Mouse (Mus musculus) hindbrain, embryonic 12.5 days (tissue): ENCODE data around the gene Gabrr3. TPM values are rescaled to one million over a fixed set of nuclear protein-coding genes. Genes with fewer than 3 reads are reported as not detected.
"Not testable (repeated sequence)": the region's sequence is repeated elsewhere in the genome, so short reads cannot be mapped to it uniquely, and the experiment has no call there.

Experiments used
- ATAC-seq: fragments of 200-750 bp; cut with Nextera tagmentation; 2 replicates; pipeline ENCODE4 v1.8.0; 2017; ENCODE audit warnings: moderate TSS enrichment; ENCODE audit not compliant: low FRiP score
- H3K27ac ChIP-seq: fragments of 300-500 bp; sonication (generic); 2 replicates; pipeline ENCODE4 v1.5.1; 2016; ENCODE audit warnings: mild to moderate bottlenecking
- H3K27me3 ChIP-seq: fragments of 300-500 bp; sonication (generic); 2 replicates; pipeline ENCODE4 v1.6.1; 2016; ENCODE audit warnings: mild to moderate bottlenecking
- H3K36me3 ChIP-seq: fragments of 300-500 bp; sonication (generic); 2 replicates; pipeline ENCODE4 v1.6.1; 2016; ENCODE audit warnings: mild to moderate bottlenecking
- H3K4me1 ChIP-seq: fragments of 300-500 bp; sonication (generic); 2 replicates; pipeline ENCODE4 v1.6.1; 2016
- H3K4me2 ChIP-seq: fragments of 300-500 bp; sonication (generic); replicated peaks from 2 replicates; pipeline ENCODE4 v1.6.1; 2016; ENCODE audit warnings: mild to moderate bottlenecking
- H3K4me3 ChIP-seq: fragments of 300-500 bp; sonication (generic); 2 replicates; pipeline ENCODE4 v1.5.1; 2016; ENCODE audit warnings: mild to moderate bottlenecking
- H3K9ac ChIP-seq: fragments of 300-500 bp; sonication (generic); 2 replicates; pipeline ENCODE4 v1.6.1; 2016; ENCODE audit warnings: mild to moderate bottlenecking, moderate library complexity
- H3K9me3 ChIP-seq: fragments of 300-500 bp; sonication (generic); replicated peaks from 2 replicates; pipeline ENCODE4 v1.6.1; 2016; ENCODE audit warnings: mild to moderate bottlenecking
- WGBS: fragments of 180-500 bp; shearing (Covaris S2); methylation state at CpG from one replicate; pipeline ENCODE4 v1.1.7; 2016; 5-methylcytosine and 5-hydroxymethylcytosine counted together
- polyA plus RNA-seq: library from polyadenylated mRNA; unstranded; fragments of >200 nt; fragmentation: Nextera tagmentation; extraction: Ambion mirVana; gene quantifications from 2 replicates; pipeline ENCODE4 v1.2.1, GENCODE M21; 2016

Gabrr3 gene
- polyA plus RNA-seq, 1 experiment from 2014 or later = 0.08 TPM

DNA sequence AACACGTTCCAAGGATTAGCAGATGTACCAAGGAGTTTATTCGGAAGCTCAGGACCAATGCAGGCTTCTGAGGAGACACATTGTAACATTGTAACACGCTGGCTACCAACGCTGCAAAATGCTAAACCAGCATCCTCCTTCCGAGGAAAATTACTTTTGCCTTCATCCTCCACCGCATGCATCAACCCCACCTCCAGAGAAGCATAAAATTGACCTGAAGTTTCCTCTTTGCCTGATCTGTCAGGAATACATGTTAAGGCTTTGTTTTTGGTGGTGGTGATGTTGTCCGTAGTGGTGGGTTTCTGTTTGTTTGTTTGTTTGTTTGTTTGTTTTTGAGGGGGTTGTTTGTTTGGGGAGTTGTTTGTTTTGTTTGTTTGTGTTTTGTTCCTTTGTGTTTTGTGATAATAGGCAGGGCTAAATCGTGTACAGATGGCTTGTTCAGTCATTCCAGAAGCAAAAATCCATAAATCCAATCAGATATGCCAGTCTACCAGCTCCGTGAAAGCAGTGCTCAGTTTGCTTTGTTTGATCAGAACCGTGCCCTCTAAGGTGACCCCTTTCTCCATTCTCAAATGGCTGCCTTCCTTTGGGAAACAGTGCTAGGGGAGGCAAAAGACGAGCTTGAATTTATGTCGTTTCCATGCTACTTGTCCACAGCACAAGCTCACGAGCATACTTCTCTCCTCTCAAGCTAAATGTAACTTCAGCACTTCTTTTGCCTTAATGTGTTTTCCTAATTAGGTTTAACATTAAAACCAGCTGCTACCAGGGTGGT, 14.6 kb downstream of the Gabrr3 start:
- no peaks in the 10 kb centered on the region for H3K27me3 ChIP-seq
- no peaks in the 10 kb centered on the region for H3K36me3 ChIP-seq
- H3K9me3 ChIP-seq = no peaks in the 10 kb centered on the region
- H3K4me1 ChIP-seq = peaks cover 6% of the 10 kb centered on the region; the same call in 1 of the 2 replicates
- H3K9ac ChIP-seq = no peak overlapping the region; the same call in 1 of the 2 replicates
- peak; percentile 39; the same call in 1 of the 2 replicates for ATAC-seq
- WGBS = 44% methylated on average over 13 of the region's 13 CpGs
- H3K4me2 ChIP-seq = no peak overlapping the region
- no peak overlapping the region for H3K4me3 ChIP-seq
- no peak overlapping the region for H3K27ac ChIP-seq

GRCm38 (mm10) chr16:59427960-59428359, 20.8 kb downstream of the Gabrr3 start:
- Histone ChIP-seq H3K4me3 (no peak overlapping the region), H3K9me3 (no peaks in the 10 kb centered on the region), H3K9ac (no peak overlapping the region), H3K27ac (no peak overlapping the region), H3K4me1 (no peaks in the 10 kb centered on the region), H3K36me3 (no peaks in the 10 kb centered on the region), H3K27me3 (no peaks in the 10 kb centered on the region), H3K4me2 (no peak overlapping the region)
- no peak for ATAC-seq
- WGBS = 61% methylated on average over 7 of the region's 7 CpGs

- no peak overlapping the region for H3K4me3 ChIP-seq
- no peak for ATAC-seq
- no peak overlapping the region for H3K9ac ChIP-seq
- H3K4me1 ChIP-seq = no peaks in the 10 kb centered on the region
- 72% methylated on average over 11 of the region's 11 CpGs for WGBS
- no peak overlapping the region for H3K4me2 ChIP-seq
- H3K27me3 ChIP-seq = no peaks in the 10 kb centered on the region
- no peak overlapping the region for H3K27ac ChIP-seq
- no peaks in the 10 kb centered on the region for H3K36me3 ChIP-seq
- no peaks in the 10 kb centered on the region for H3K9me3 ChIP-seq
Observed at GRCm38 (mm10) chr16:59433181-59433580, 26.0 kb downstream of the Gabrr3 start.

- Histone ChIP-seq H3K27me3 (no peaks in the 10 kb centered on the region), H3K27ac (no peak overlapping the region), H3K4me3 (no peak overlapping the region), H3K9me3 (no peaks in the 10 kb centered on the region), H3K4me2 (no peak overlapping the region), H3K9ac (no peak overlapping the region), H3K36me3 (no peaks in the 10 kb centered on the region), H3K4me1 (no peaks in the 10 kb centered on the region)
- no peak for ATAC-seq
- 76% methylated on average over 7 of the region's 7 CpGs for WGBS
Observed at GRCm38 (mm10) chr16:59444880-59445559, 37.9 kb downstream of the Gabrr3 start.

DNA sequence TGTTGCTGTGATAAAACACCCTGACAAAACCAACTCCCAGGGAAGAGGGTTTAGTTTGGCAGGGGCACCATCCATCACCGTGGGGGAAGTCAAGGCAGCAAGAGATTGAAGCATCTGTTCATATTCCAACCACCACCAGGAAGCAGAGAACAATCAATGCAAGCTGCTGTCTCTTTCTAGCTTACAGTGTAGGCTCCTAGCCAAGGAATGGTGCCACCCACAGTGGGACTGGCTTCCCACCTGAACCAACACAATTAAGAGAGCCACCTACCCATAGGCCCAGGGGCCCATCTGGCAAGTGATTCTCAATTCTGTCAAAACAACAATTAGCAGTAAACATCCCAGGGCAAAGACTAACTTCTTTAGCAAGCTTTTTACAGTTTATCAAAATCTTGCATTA, 41.0 kb downstream of the Gabrr3 start:
- ATAC-seq = no peak
- no peak overlapping the region for H3K27ac ChIP-seq

GRCm38 (mm10) chr16:59449092-59449491, 42.0 kb downstream of the Gabrr3 start:
- no peak for ATAC-seq
- Histone ChIP-seq H3K36me3 (no peaks in the 10 kb centered on the region), H3K27ac (no peak overlapping the region)

More for the DNA sequence above, 41.0 kb downstream of the Gabrr3 start:
- Histone ChIP-seq H3K36me3 (no peaks in the 10 kb centered on the region), H3K4me3 (no peak overlapping the region), H3K9me3 (no peaks in the 10 kb centered on the region), H3K9ac (no peak overlapping the region), H3K27me3 (no peaks in the 10 kb centered on the region), H3K4me2 (no peak overlapping the region), H3K4me1 (no peaks in the 10 kb centered on the region)
- 92% methylated on average over 1 of the region's 1 CpGs for WGBS

GRCm38 (mm10) chr16:59451813-59452212, 44.7 kb downstream of the Gabrr3 start:
- no peaks in the 10 kb centered on the region for H3K27me3 ChIP-seq
- ATAC-seq = no peak
- no peak overlapping the region for H3K9ac ChIP-seq
- no peaks in the 10 kb centered on the region for H3K36me3 ChIP-seq
- 90% methylated on average over 5 of the region's 5 CpGs for WGBS
- H3K4me1 ChIP-seq = no peaks in the 10 kb centered on the region
- H3K9me3 ChIP-seq = no peaks in the 10 kb centered on the region
- H3K4me2 ChIP-seq = no peak overlapping the region
- H3K4me3 ChIP-seq = no peak overlapping the region
- no peak overlapping the region for H3K27ac ChIP-seq

More at GRCm38 (mm10) chr16:59449092-59449491, 42.0 kb downstream of the Gabrr3 start:
- no peaks in the 10 kb centered on the region for H3K4me1 ChIP-seq
- no peaks in the 10 kb centered on the region for H3K27me3 ChIP-seq
- no peak overlapping the region for H3K4me3 ChIP-seq
- no peaks in the 10 kb centered on the region for H3K9me3 ChIP-seq
- H3K9ac ChIP-seq = no peak overlapping the region
- no peak overlapping the region for H3K4me2 ChIP-seq

- not testable (repeated sequence) for H3K4me1 ChIP-seq, H3K4me2 ChIP-seq, H3K9ac ChIP-seq, H3K4me3 ChIP-seq, H3K27ac ChIP-seq, H3K9me3 ChIP-seq, H3K36me3 ChIP-seq, H3K27me3 ChIP-seq
- ATAC-seq = 0 out of 2 replicates have a peak, but pooled peaks have one; percentile 35
- WGBS = 77% methylated on average over 5 of the region's 5 CpGs
Observed at GRCm38 (mm10) chr16:59459259-59459861, 52.2 kb downstream of the Gabrr3 start.

GRCm38 (mm10) chr16:59463567-59463966, 56.4 kb downstream of the Gabrr3 start:
- no peak for ATAC-seq
- H3K27ac ChIP-seq = no peak overlapping the region

GRCm38 (mm10) chr16:59463973-59464372, 56.8 kb downstream of the Gabrr3 start:
- H3K27ac ChIP-seq = no peak overlapping the region
- no peak for ATAC-seq
- H3K4me3 ChIP-seq = no peak overlapping the region
- 0 out of 2 replicates have a peak, but pooled peaks cover 6% of the 10 kb centered on the region for H3K9me3 ChIP-seq
- H3K36me3 ChIP-seq = no peaks in the 10 kb centered on the region
- H3K9ac ChIP-seq = no peak overlapping the region
- no peaks in the 10 kb centered on the region for H3K27me3 ChIP-seq
- no peak overlapping the region for H3K4me2 ChIP-seq
- 93% methylated on average over 6 of the region's 6 CpGs for WGBS
- no peaks in the 10 kb centered on the region for H3K4me1 ChIP-seq

More at GRCm38 (mm10) chr16:59463567-59463966, 56.4 kb downstream of the Gabrr3 start:
- no peaks in the 10 kb centered on the region for H3K36me3 ChIP-seq
- no peak overlapping the region for H3K4me2 ChIP-seq
- no peak overlapping the region for H3K9ac ChIP-seq
- WGBS = 77% methylated on average over 4 of the region's 4 CpGs
- H3K27me3 ChIP-seq = no peaks in the 10 kb centered on the region
- 0 out of 2 replicates have a peak, but pooled peaks cover 6% of the 10 kb centered on the region for H3K9me3 ChIP-seq
- H3K4me1 ChIP-seq = no peaks in the 10 kb centered on the region
- no peak overlapping the region for H3K4me3 ChIP-seq

GRCm38 (mm10) chr16:59469846-59470245, 62.7 kb downstream of the Gabrr3 start:
- WGBS = 83% methylated on average over 1 of the region's 1 CpGs
- Histone ChIP-seq H3K4me3 (no peak overlapping the region), H3K36me3 (no peaks in the 10 kb centered on the region), H3K9ac (no peak overlapping the region), H3K4me1 (peaks cover 4% of the 10 kb centered on the region; the same call in 1 of the 2 replicates), H3K27ac (no peak overlapping the region), H3K9me3 (0 out of 2 replicates have a peak, but pooled peaks cover 2% of the 10 kb centered on the region), H3K27me3 (no peaks in the 10 kb centered on the region), H3K4me2 (no peak overlapping the region)
- ATAC-seq = no peak

DNA sequence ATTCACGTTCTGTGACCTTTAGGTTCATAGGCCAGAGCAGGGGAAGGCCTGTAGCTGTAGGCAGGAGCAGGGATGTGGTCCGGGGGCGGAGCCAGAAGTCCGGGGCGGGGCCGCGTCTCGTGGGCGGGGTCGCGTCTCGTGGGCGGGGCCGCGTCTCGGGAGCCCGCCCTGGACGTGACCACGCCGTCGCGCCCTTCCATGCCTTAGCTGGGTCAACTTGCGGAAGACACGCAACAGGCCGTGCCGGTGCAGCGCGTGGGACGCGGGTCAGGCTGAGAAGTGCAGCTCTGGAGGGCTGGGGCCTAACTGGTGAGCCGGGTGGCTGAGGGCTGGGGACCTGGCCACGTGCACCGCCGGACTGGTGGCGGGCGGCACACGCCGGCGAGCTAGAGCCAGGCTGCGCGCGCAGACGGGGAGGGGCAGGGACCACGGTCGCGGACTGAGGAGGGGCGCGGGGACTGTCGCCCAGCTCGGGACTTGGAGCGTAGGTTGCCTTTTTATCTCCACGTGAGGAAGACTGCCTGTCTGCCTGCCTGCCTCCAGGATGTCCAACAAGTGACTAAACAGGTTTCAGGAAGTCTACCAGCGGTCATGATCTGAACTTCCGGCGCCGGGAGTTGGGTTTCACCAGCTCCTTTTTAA, 64.6 kb downstream of the Gabrr3 start, which contains the start of gene Riox2:
Gene Riox2 (plus strand): TSS at position 139 of the 642 bp plus-strand sequence.
- no peak within 1 kb of the TSS for H3K27ac ChIP-seq
- peak within 1 kb of the TSS; percentile 81 for H3K4me2 ChIP-seq
- peak; percentile 95 for ATAC-seq
- peak within 1 kb of the TSS; percentile 68 for H3K4me3 ChIP-seq
- no peaks in the 10 kb centered on the region for H3K9me3 ChIP-seq
- peaks cover 4% of the 10 kb centered on the region; the same call in 1 of the 2 replicates for H3K4me1 ChIP-seq
- no peaks in the 10 kb centered on the region for H3K36me3 ChIP-seq
- WGBS = 2% methylated on average over 56 of the region's 56 CpGs
- peak within 1 kb of the TSS; percentile 64 for H3K9ac ChIP-seq
- H3K27me3 ChIP-seq = no peaks in the 10 kb centered on the region
